Mouse (Mus musculus) gastrocnemius, postnatal 36 days (tissue): ENCODE measurements around the gene Hs3st5. TPM values are rescaled to one million over a fixed set of nuclear protein-coding genes. Genes with fewer than 3 reads are reported as not detected.
"Not testable (repeated sequence)": the region's sequence is repeated elsewhere in the genome, so short reads cannot be mapped to it uniquely, and the experiment has no call there.

ENCODE experiments used
- DNase-seq, 2 experiments: peaks; one replicate each; pipeline ENCODE4 v3.0.0; 2022
- intact Hi-C: fragments of 180-260 bp; cut with DNase I; formaldehyde crosslinking; loops from one replicate; pipeline ENCODE4 v1.15.1; 2025
- long read RNA-seq, 2 experiments: library from polyadenylated mRNA; stranded (forward); transcript quantifications; one replicate each; pipeline ENCODE4 v2.0.0; 2021
- total RNA-seq, 2 experiments: library from RNA; stranded (reverse); gene quantifications; 2 replicates each; pipeline ENCODE4 v1.2.3; 2021

Gene Hs3st5
- 1 to 10 TPM; 2.0 to 6.7 TPM for total RNA-seq
- long read RNA-seq, experiment 1, partial matches to known transcripts = 1 of 3 reads
- long read RNA-seq, experiment 1, other reads (novel, unspliced or antisense) = 2 of 3 reads
- long read RNA-seq, experiment 2, partial matches to known transcripts = 5 of 9 reads
- long read RNA-seq, experiment 2, other reads (novel, unspliced or antisense) = 4 of 9 reads

- intact Hi-C loops = no loop called here
- peak in 1 of 2 experiments; percentile 12 for DNase-seq
Observed at GRCm38 (mm10) chr10:36506727-36507555, at the start of gene Hs3st5. TSS of gene Hs3st5 (plus strand) at chr10:36506814.

- intact Hi-C loops = no loop called here
- DNase-seq = no peak
Observed at GRCm38 (mm10) chr10:36468664-36469063, 38.0 kb upstream of the Hs3st5 start.

- no peak for DNase-seq
- intact Hi-C loops = no loop called here
Observed at GRCm38 (mm10) chr10:36471135-36471534, 35.5 kb upstream of the Hs3st5 start.

GRCm38 (mm10) chr10:36474834-36475233 is 31.8 kb upstream of the Hs3st5 start:
- no peak for DNase-seq
- intact Hi-C loops = no loop called here

GRCm38 (mm10) chr10:36477543-36477942 is 29.1 kb upstream of the Hs3st5 start:
- intact Hi-C loops = no loop called here

GRCm38 (mm10) chr10:36483362-36483761 is 23.3 kb upstream of the Hs3st5 start:
- DNase-seq = no peak
- intact Hi-C loops = no loop called here

More at GRCm38 (mm10) chr10:36477543-36477942, 29.1 kb upstream of the Hs3st5 start:
- no peak for DNase-seq

GRCm38 (mm10) chr10:36484011-36484410 is 22.6 kb upstream of the Hs3st5 start:
- no peak for DNase-seq
- intact Hi-C loops = no loop called here

- no peak for DNase-seq
- intact Hi-C loops = no loop called here
Observed at GRCm38 (mm10) chr10:36484728-36485300, 21.8 kb upstream of the Hs3st5 start.

- intact Hi-C loops = no loop called here
Observed at GRCm38 (mm10) chr10:36493566-36493965, 13.0 kb upstream of the Hs3st5 start.

GRCm38 (mm10) chr10:36499713-36500112 is 6.9 kb upstream of the Hs3st5 start:
- DNase-seq = no peak
- intact Hi-C loops = no loop called here

More at GRCm38 (mm10) chr10:36493566-36493965, 13.0 kb upstream of the Hs3st5 start:
- DNase-seq = no peak

GRCm38 (mm10) chr10:36506033-36506726 is 434 bp upstream of the Hs3st5 start:
- DNase-seq = no peak
- intact Hi-C loops = no loop called here

- intact Hi-C loops = no loop called here
Observed at GRCm38 (mm10) chr10:36507556-36507870, 899 bp downstream of the Hs3st5 start.

GRCm38 (mm10) chr10:36507991-36508546 is 1.5 kb downstream of the Hs3st5 start:
- intact Hi-C loops = no loop called here
- no peak for DNase-seq

More at GRCm38 (mm10) chr10:36507556-36507870, 899 bp downstream of the Hs3st5 start:
- DNase-seq = no peak

GRCm38 (mm10) chr10:36509477-36509876 is 2.9 kb downstream of the Hs3st5 start:
- intact Hi-C loops = no loop called here
- DNase-seq = no peak

- no peak for DNase-seq
- intact Hi-C loops = no loop called here
Observed at GRCm38 (mm10) chr10:36523881-36524280, 17.3 kb downstream of the Hs3st5 start.

GRCm38 (mm10) chr10:36533633-36534335 is 27.2 kb downstream of the Hs3st5 start:
- no peak for DNase-seq
- intact Hi-C loops = no loop called here

- intact Hi-C loops = loop anchor here (5.0 to 10.0 kb wide), 2 partner anchors 286 to 378 kb away; no protein-coding TSS in a partner anchor
- DNase-seq = no peak
Observed at GRCm38 (mm10) chr10:36546622-36547021, 40.0 kb downstream of the Hs3st5 start.

GRCm38 (mm10) chr10:36547713-36548112 is 41.1 kb downstream of the Hs3st5 start:
- intact Hi-C loops = loop anchor here (5.0 to 10.0 kb wide), 2 partner anchors 285 to 377 kb away; no protein-coding TSS in a partner anchor

GRCm38 (mm10) chr10:36554057-36554456 is 47.4 kb downstream of the Hs3st5 start:
- intact Hi-C loops = no loop called here
- no peak for DNase-seq

More at GRCm38 (mm10) chr10:36547713-36548112, 41.1 kb downstream of the Hs3st5 start:
- DNase-seq = not testable (repeated sequence)
